In the genomic region with DNA sequence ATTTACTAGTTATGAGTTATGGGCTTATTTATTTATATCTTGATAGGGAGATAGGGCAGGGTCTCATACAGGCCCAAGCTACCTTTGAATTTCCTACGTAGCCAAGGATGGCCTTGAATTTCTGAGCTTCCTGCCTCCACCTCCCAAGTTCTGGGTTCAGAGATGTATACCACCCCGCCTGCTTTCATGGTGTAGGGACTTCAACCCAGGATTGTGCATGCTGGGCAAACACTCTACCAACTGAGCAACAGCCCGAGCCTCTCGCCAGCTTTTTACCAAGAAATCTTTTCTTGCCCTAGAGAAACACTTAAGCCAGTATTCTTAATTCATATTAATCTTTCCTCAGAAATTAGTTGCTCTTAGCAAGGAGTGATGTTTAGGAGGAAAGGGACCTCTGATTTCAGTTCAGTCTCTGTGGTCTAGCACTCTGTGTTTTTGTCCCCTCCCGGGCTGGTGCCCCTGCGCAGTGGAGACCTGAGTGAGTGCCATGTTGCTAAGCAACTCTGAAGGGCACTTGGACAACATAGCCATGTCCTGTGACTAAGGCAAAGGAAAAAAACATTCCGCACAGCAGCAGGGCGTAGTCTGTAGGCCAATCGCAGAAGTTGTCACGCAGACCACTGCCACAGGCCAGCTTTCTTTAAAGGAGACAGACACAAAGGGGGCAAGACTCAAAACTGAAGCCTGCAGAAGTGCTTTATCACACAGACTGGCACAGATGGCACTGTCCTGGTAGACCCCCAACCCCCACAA, we compare ENCODE assay signal across 9 mouse cellular contexts.
DNase-seq lines count a peak whose midpoint lies in the region; ATAC-seq and TF ChIP-seq lines count a peak whose summit lies in the region.
"Had no signal": no experiment of that assay in that cellular context is flagged by ENCODE, and none has a peak within 500 bp of the region (broad histone marks: within the 10 kb centered on the region; RNA-seq: fewer than 3 reads in every experiment).

No protein-coding gene starts in this region.

- 59% methylated on average over 10 of the region's 10 CpGs for WGBS in hindbrain, embryonic 12.5 days
- WGBS in neural tube, embryonic 13.5 days, result 65% methylated on average over 10 of the region's 10 CpGs

- TF ChIP-seq POLR2A in brain, embryonic 14.5 days (IDR thresholded peaks at IDR 0.05; ENCODE audit: borderline replicate concordance, extremely low read depth, insufficient read depth, insufficient read length, poor library complexity, severe bottlenecking), result no peak

- no peaks in the 10 kb centered on the region for H3K36me3 ChIP-seq in hindbrain, embryonic 12.5 days
- no peaks in the 10 kb centered on the region for H3K36me3 ChIP-seq in neural tube, embryonic 13.5 days

- H3K4me2 ChIP-seq in hindbrain, embryonic 12.5 days (replicated peaks), result no peak overlapping the region
- H3K4me2 ChIP-seq in neural tube, embryonic 13.5 days, result no peak overlapping the region

- peak; percentile 91 for ATAC-seq in hindbrain, embryonic 12.5 days (ENCODE audit: low FRiP score)
- peak; percentile 95 for ATAC-seq in neural tube, embryonic 13.5 days (ENCODE audit: low read depth)
- no peak for ATAC-seq in CD4-positive, CD25-positive, alpha-beta regulatory T cell, adult 4 months

- intact Hi-C loops in left cerebral cortex, postnatal 14 days (cut with DNase I), result no loop called here

- H3K9ac ChIP-seq in hindbrain, embryonic 12.5 days, result no peak overlapping the region
- H3K9ac ChIP-seq in neural tube, embryonic 13.5 days, result no peak overlapping the region

- no peak for TF ChIP-seq CTCF in brain, embryonic 14.5 days (IDR thresholded peaks at IDR 0.05; ENCODE audit: borderline replicate concordance, extremely low read depth, insufficient read depth, insufficient read length)

- H3K27ac ChIP-seq in hindbrain, embryonic 12.5 days, result peak overlapping the region; percentile 40; the same call in 1 of the 2 replicates
- H3K27ac ChIP-seq in neural tube, embryonic 13.5 days (replicated peaks), result 0 out of 2 replicates have a peak overlapping the region, but pooled peaks have one; percentile 42

- peaks cover 6% of the 10 kb centered on the region; the same call in 1 of the 2 replicates for H3K4me1 ChIP-seq in hindbrain, embryonic 12.5 days
- peaks cover 8% of the 10 kb centered on the region for H3K4me1 ChIP-seq in neural tube, embryonic 13.5 days (replicated peaks)

- peak; percentile 32 for DNase-seq in R1 (ENCODE audit: low read depth, low spot score)
- peak; percentile 91 for DNase-seq in brain, embryonic 14.5 days (ENCODE audit: low read depth)
- DNase-seq in frontal cortex, postnatal 10 days (ENCODE audit: low spot score in 2 of 2), result peak; percentile 38 to 57
- peak; percentile 34 to 73 for DNase-seq in left cerebral cortex, postnatal 14 days (ENCODE audit: low spot score in 2 of 2)
- DNase-seq in urinary bladder, postnatal 10 days (ENCODE audit: low spot score), result no peak

- no peak overlapping the region for H3K4me3 ChIP-seq in hindbrain, embryonic 12.5 days
- H3K4me3 ChIP-seq in neural tube, embryonic 13.5 days, result no peak overlapping the region
- H3K4me3 ChIP-seq: erythroblast, embryonic 14.5 days had no signal

- no peaks in the 10 kb centered on the region for H3K27me3 ChIP-seq in hindbrain, embryonic 12.5 days
- H3K27me3 ChIP-seq in neural tube, embryonic 13.5 days, result no peaks in the 10 kb centered on the region

- H3K9me3 ChIP-seq in hindbrain, embryonic 12.5 days (replicated peaks), result no peaks in the 10 kb centered on the region
- H3K9me3 ChIP-seq in neural tube, embryonic 13.5 days, result no peaks in the 10 kb centered on the region
